Mouse (Mus musculus) hindlimb bud, embryonic 11.5 days (tissue): ENCODE measurements around the gene Nos1.

ENCODE experiments used
- DNase-seq: peaks from one replicate; pipeline ENCODE4 v3.0.0-alpha.2; 2012; ENCODE audit warnings: low read depth, low spot score; ENCODE audit errors: extremely low spot score

The Nos1 gene

GRCm38 (mm10) chr5:117894050-117894449 is 113.2 kb downstream of the Nos1 start:
- DNase-seq = no peak

DNA sequence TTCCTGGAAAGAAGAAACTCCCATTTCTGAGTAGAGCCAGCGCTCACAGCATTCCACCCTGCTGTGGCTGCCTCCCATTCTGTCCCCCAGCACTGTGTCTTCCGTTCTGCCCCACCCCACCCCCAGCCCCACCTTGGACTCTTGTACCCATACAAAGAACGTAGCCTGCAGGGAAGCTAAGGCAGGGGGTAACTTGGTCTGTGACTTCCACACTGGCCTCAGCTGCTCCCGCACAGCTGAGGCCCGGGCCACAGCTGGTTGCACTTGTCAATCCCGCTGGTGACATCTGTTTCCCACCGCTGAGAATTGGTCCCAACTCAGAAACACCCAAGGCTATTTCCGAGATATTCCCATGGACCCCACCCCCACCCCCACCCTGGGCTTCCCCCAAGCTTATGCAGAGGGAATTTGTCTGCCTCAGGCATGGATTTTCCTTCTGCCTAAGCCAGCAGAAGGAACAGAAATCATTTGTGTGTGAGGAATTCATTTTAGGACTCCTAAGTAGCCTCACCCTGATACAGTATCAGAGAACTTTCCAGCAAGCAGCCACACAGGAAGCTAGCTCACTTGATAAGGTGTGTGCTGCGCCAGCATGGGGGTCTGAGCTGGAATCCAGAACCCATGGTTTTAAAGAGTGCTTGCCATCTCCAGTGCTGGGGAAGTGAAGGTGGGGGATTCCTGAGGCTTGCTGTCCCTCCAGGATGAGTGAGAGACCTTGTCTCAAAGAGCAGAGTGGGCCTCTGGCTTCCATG is 117.4 kb downstream of the Nos1 start:
- no peak for DNase-seq

DNA sequence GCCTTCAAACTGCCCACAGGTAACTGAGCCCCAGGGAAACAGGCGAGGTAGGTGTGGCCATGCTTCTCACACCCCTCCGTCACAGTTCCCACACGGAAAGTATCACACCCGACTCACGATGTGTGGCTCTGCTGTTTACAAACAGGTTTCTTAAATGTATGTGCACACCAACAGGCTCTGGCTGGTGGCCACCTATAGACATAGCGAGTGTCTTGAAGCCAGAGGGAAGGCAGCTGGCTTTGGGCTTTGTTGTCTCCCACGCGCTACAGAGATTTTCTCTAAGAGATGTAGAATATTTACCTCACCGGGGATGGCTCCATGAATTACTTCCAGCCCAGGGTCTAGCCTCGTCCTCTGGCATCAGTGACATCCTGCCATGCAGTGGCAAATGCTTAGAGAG is 118.5 kb downstream of the Nos1 start:
- no peak for DNase-seq

DNA sequence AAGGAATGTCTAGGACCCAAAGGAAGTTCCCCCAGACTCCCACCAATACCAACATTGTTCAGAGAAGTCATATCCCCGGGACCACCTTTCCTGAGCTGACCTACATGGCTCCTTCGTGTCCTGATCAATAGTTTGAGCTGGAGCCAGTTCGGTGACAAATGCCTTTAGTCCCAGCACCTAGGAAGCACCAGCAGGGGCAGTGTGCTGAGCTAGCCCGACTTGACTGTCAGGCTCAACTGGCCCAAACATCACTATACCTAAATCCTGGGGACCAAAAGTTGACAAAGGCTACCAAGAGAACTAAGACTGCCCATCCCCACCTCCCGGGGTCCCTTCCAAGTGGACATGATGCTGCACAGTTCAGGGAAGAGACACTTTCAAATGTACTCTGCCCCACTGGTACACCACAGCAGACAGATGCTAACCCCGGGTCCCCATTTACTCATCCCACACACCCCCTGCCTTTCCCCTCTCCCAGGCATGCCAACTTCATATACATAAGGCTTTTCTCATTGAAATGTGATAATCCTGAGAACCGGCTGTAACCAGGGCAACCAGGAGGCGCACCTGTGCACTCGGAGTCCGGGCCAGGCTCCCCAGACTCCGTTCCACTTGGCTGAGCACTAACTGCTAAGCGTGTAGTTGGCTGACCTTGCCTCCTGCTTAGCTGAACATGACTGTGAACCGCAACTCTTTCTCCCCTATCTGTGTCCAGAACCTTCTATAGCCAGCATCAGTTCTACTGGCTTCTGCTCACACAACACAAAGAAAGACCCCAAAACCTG is 120.3 kb downstream of the Nos1 start:
- no peak for DNase-seq

DNA sequence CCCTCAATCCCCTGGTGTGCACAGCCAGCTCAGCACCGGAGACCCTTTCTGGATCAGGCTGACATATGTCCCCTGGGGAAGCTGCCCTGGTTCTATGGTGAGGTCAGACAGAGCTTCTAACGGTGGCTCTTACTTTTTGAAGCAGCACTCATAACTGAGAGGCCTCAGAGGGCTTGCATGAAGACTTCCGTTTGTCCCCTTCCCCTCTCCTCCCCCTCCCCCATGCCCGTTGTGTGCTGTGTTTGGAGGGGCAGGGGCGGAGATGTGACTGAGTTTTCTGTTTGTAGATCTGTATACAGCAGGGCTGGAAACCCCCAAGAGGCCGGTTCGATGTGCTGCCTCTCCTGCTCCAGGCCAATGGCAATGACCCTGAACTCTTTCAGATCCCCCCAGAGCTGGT is 122.7 kb downstream of the Nos1 start:
- no peak for DNase-seq

DNA sequence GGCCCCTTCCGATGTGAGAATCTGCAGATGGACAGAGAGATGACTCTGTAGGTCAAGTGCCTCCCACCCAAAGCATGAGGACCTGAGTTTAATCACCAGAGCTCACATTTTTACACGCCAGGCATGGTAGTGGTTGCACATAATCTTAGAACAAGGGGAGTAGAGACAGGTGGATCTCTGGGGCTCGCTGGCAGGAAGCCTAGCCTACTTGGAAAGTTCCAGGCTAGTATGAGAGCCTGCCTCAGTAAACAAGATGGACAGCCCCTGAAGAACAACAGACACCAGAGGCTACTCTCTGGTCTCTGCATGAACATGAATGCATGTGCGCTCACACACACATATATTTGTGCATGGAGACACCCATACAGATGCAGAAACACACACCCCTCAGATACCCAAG is 124.9 kb downstream of the Nos1 start:
- DNase-seq = no peak

GRCm38 (mm10) chr5:117909524-117909923 is 128.7 kb downstream of the Nos1 start:
- DNase-seq = no peak

- DNase-seq = no peak
These were observed 135.5 kb downstream of the Nos1 start for GRCm38 (mm10) chr5:117916349-117916748.

DNA sequence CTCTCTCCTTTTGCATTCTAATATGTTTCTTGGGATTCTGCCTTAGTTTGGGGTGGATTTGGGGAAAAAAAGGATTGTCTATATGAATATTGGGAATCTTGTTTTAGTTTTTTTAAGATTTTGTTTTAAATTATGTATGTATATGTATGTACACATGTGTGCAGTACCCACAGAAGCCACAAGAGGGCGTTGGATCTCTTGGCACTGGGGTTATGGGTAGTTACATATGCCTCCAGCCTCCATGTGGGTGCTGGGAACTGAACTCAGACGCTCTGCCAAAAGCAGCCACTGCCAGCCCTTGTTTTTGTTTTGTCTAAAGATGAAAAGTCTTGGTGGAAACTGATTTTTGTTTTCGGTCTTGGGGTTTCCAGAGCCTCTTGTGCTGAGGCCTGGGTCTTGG is 136.1 kb downstream of the Nos1 start:
- no peak for DNase-seq

DNA sequence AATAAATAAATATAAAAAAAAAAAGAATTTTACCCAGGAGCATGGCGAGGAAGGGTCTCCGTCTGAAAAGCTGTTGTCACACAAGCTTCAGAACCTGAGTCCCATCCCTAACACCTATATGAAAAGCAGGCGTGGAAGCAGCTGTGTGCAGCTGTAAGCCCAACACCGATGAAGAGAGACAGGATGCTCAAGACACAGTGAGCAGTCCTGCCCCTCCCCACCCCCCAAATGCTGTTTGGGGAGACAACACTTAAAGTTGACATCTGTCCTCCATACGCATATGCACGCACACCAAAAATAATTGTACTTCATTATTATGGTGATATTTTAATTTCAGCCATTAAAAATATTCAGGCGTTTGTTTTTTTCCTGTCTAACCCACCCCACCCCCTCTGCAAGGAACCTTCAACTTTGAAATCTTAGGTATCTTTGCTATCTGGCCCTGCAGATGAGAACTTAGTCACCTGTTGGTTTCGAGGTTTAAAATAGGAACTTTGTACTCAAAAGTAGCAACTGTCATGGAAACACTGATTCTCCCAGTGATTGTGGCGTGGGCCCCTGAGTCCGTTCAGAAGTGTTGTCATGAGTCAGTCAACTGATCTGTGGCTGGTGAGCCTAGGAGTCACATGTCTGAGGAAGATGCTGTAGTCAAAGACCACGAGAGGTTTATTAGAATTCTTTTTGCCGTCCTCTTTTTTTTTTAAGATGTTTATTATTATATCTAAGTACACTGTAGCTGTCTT is 141.1 kb downstream of the Nos1 start:
- no peak for DNase-seq

GRCm38 (mm10) chr5:117923688-117924087 is 142.9 kb downstream of the Nos1 start:
- no peak for DNase-seq

DNA sequence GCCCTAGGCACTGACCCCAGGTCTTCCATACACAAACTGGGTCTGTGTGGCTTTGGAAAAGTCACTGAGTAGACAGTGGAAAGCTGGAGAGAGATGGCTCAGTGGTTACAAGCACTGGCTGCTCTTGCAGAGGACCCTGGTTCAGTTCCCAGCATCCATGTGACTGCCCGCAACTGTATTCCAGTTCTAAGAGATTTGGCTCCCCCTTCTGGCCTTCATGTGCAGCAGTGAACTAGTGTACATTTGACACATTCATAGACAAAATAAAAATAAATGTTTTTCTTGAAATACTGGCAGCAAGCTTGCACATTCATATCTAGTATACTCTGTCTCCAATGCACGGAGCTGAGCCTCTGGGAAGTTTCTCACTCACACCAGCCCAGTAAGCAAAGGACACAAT is 147.7 kb downstream of the Nos1 start:
- no peak for DNase-seq

GRCm38 (mm10) chr5:117932222-117932621 is 151.4 kb downstream of the Nos1 start:
- no peak for DNase-seq

DNA sequence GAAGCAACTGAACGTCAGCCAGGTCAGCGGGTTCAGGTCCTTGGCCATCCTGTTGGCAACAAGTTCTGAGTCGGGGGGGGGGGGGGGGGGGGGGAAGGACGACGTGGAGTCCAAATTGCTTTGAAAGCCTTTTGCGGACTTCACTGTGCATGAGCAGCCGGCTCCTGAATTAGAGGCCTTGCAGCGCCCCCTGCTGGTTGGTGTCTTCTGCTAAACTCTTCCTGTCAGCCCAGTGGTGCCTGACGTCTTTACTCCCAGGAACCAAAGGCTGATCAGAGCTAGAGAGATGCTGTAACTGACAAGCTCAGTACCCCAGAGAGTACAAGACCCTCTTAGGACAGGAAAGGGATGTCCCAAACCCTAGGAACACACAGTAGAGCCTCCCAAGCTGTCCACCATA is 152.0 kb downstream of the Nos1 start:
- DNase-seq = peak; percentile 62

DNA sequence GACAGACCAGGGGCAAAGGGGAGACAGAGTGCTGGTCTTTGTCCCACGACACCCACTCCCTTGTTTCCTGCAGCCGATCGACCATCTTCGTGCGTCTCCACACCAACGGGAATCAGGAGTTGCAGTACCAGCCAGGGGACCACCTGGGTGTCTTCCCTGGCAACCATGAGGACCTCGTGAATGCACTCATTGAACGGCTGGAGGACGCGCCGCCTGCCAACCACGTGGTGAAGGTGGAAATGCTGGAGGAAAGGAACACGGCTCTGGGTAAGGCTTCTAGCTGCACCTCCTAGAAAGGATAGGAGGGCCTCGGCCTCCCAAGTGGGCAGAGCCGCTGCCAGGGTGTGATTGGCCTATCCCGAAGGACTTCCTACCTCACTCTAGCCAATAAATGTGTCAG is 155.5 kb downstream of the Nos1 start:
- no peak for DNase-seq

DNA sequence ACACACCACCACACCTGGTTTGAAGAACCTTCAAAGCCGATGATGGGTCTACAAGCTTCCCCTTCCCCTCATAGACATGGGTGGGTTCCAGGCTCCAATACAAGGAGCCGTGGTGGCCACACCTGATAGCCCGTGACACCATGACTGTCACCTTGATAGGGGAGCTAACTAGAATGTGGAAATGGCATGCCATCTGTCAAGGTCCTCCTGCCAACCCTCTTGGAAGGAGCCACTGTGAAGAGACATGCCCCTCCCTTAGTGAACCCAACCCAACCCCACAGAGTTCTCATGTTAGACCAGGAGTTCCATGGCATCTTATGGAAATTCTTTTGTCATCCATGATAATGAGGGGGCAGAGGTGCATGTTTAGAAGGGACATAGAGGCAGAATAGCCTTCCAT is 156.4 kb downstream of the Nos1 start:
- no peak for DNase-seq

DNA sequence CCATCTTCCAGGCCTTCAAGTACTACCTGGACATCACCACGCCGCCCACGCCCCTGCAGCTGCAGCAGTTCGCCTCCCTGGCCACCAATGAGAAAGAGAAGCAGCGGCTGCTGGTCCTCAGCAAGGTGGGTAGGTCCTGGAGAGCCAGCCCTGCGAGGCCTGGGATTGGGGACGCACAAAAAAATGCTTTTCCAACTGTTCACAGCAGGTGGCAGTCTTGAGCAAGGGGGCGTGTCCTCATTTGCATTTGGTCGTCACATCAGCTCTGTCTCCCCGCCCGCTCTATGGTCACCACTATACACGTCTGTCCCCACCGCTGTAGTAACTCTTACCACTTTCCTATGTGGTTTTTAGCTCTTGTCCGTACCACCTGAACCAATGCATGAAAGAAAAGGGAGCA is 157.3 kb downstream of the Nos1 start:
- DNase-seq = peak; percentile 44

DNA sequence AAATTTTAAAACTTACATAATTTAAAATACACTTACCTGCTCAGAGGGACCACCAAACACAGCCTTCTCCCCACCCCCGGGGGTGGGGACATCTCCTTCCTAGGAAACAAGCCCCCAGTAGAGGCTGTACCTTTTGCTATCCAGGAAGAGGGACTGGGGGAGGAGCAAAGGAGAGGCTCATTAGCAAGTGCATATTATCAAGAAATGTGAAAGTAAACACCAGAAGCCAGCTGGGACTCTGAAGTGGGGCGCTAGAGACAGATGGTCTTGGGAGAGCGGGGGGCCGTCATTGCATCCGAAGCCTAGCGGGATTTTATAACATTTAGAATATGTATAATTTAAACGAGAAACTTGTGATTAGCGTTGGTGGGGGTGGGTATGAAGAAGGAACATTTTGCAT is 158.6 kb downstream of the Nos1 start:
- no peak for DNase-seq

DNA sequence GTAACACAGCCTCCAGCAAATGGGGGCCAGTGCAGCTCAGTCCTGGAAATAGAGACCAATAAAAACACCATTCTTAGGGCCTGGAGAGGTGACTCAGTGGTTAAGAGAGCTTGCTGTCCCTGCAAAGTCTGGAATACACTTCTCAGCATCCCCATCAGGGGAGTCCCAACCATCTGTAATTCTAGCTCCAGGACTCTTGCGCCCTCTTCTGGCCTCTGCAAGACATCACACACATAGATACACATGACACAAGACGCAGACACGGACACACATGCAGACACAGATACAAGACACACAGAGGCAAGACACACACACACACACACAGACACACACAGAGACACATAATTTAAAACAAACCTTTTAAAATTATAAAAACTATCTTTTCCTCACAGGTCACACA is 160.7 kb downstream of the Nos1 start:
- no peak for DNase-seq

- no peak for DNase-seq
These were observed 165.8 kb downstream of the Nos1 start for GRCm38 (mm10) chr5:117946605-117947004.

- no peak for DNase-seq
These were observed 168.6 kb downstream of the Nos1 start for GRCm38 (mm10) chr5:117949393-117949792.

- no peak for DNase-seq
These were observed 173.1 kb downstream of the Nos1 start for GRCm38 (mm10) chr5:117953893-117954292.
